ENCODE assay signal across 8 mouse cellular contexts in the genomic region with DNA sequence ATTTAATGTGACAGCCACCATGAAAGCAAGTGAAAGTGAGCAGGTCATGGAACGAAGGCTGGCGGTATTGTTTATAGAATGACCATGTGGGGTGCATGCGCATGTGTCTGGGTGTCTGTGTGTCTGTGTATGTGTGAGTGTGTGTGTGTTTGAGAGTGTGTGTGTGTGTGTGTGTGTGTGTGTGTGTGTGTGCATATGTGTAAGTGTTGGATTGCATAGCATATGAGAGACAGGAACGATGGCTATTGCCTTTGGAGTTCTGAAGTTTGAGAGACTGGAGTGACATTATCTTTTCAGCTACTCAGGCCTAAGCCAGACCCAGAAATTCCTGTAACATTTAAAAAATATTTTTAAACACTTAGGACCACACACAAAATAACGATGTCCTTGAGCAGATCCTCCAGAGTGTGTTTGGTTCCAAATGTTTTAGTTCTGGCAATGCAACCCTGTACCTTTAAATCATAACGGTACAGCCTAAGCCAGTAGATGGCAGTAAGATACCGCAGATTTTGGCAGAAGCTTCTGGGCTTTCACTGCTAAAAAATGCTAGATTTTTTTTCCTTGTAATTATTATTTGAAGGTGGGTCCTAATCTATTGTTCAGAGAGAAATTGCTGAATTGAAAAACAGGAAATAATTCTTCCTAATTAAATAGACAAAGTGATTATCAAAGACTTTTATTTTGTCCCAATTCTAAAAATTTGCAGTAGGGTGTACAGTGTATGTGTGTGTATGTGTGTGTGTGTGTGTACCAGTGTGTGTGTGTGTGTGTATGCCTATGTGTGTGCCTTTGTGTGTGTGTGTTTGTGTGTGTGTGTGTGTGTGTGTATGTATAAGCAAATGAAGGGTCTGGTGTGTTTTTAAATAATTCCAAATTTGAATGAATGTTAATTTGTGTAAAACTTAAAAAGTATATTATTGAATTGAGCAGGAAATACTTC.
DNase-seq lines count a peak whose midpoint lies in the region; ATAC-seq and TF ChIP-seq lines count a peak whose summit lies in the region.

No protein-coding gene starts in this region.

- no peaks in the 10 kb centered on the region for H3K9me3 ChIP-seq in forebrain, embryonic 12.5 days
- no peaks in the 10 kb centered on the region for H3K9me3 ChIP-seq in lung, postnatal 0 days (ENCODE audit: low read length)
- no peaks in the 10 kb centered on the region for H3K9me3 ChIP-seq in stomach, embryonic 14.5 days (ENCODE audit: control insufficient read depth, low read depth, low read length)
- no peaks in the 10 kb centered on the region for H3K9me3 ChIP-seq in heart, embryonic 12.5 days (replicated peaks)

- H3K36me3 ChIP-seq in forebrain, embryonic 12.5 days (replicated peaks), result no peaks in the 10 kb centered on the region
- H3K36me3 ChIP-seq in lung, postnatal 0 days (ENCODE audit: insufficient read depth, low read length), result no peaks in the 10 kb centered on the region
- no peaks in the 10 kb centered on the region for H3K36me3 ChIP-seq in stomach, embryonic 14.5 days (ENCODE audit: control insufficient read depth, insufficient read depth, low read length)
- no peaks in the 10 kb centered on the region for H3K36me3 ChIP-seq in heart, embryonic 12.5 days

- H3K4me3 ChIP-seq in forebrain, embryonic 12.5 days (replicated peaks), result no peak overlapping the region
- no peak overlapping the region for H3K4me3 ChIP-seq in lung, postnatal 0 days (ENCODE audit: low read depth, low read length)
- no peak overlapping the region for H3K4me3 ChIP-seq in stomach, embryonic 14.5 days (ENCODE audit: low read depth, low read length)
- H3K4me3 ChIP-seq in heart, embryonic 12.5 days, result no peak overlapping the region

- WGBS in forebrain, embryonic 12.5 days, result 59% methylated on average over 7 of the region's 7 CpGs
- WGBS in lung, postnatal 0 days, result 44% methylated on average over 7 of the region's 7 CpGs
- WGBS in stomach, embryonic 14.5 days, result 47% methylated on average over 7 of the region's 7 CpGs
- WGBS in heart, embryonic 12.5 days, result 61% methylated on average over 7 of the region's 7 CpGs

- no peak overlapping the region for H3K4me2 ChIP-seq in forebrain, embryonic 12.5 days
- no peak overlapping the region for H3K4me2 ChIP-seq in lung, postnatal 0 days (replicated peaks; ENCODE audit: low read depth, low read length)
- H3K4me2 ChIP-seq in stomach, embryonic 14.5 days (replicated peaks; ENCODE audit: low read depth, low read length), result no peak overlapping the region
- H3K4me2 ChIP-seq in heart, embryonic 12.5 days, result no peak overlapping the region

- peaks cover 31% of the 10 kb centered on the region for H3K4me1 ChIP-seq in forebrain, embryonic 12.5 days
- H3K4me1 ChIP-seq in lung, postnatal 0 days (ENCODE audit: insufficient read depth, low read depth, low read length), result no peaks in the 10 kb centered on the region
- H3K4me1 ChIP-seq in stomach, embryonic 14.5 days (ENCODE audit: control insufficient read depth, insufficient read depth, low read length), result peaks cover 4% of the 10 kb centered on the region; the same call in 1 of the 2 replicates
- no peaks in the 10 kb centered on the region for H3K4me1 ChIP-seq in heart, embryonic 12.5 days (replicated peaks)

- TF ChIP-seq EP300 in lung, postnatal 0 days (IDR thresholded peaks at IDR 0.05), result peak; percentile 42; the same call in 1 of the 2 replicates

- peak overlapping the region; percentile 69; the same call in 1 of the 2 replicates for H3K27ac ChIP-seq in forebrain, embryonic 12.5 days
- no peak overlapping the region for H3K27ac ChIP-seq in lung, postnatal 0 days (ENCODE audit: low read length)
- H3K27ac ChIP-seq in stomach, embryonic 14.5 days (ENCODE audit: low read length), result no peak overlapping the region
- H3K27ac ChIP-seq in heart, embryonic 12.5 days (ENCODE audit: poor library complexity, severe bottlenecking), result no peak overlapping the region

- H3K27me3 ChIP-seq in forebrain, embryonic 12.5 days, result 0 out of 2 replicates have a peak, but pooled peaks cover 3% of the 10 kb centered on the region
- H3K27me3 ChIP-seq in lung, postnatal 0 days (replicated peaks; ENCODE audit: insufficient read depth, low read length), result no peaks in the 10 kb centered on the region
- no peaks in the 10 kb centered on the region for H3K27me3 ChIP-seq in stomach, embryonic 14.5 days (ENCODE audit: control insufficient read depth, insufficient read depth, low read length)
- H3K27me3 ChIP-seq in heart, embryonic 12.5 days (replicated peaks), result no peaks in the 10 kb centered on the region

- TF ChIP-seq CTCF in lung, postnatal 0 days (IDR thresholded peaks at IDR 0.05), result peak; percentile 74

- peak; percentile 63 for ATAC-seq in forebrain, embryonic 12.5 days (ENCODE audit: low FRiP score)
- ATAC-seq in lung, postnatal 0 days, result peak; percentile 57
- ATAC-seq in stomach, embryonic 14.5 days (ENCODE audit: insufficient number of reproducible peaks, insufficient read depth, low FRiP score, low read depth), result 0 out of 2 replicates have a peak, but pooled peaks have one; percentile 18
- ATAC-seq in heart, embryonic 12.5 days (ENCODE audit: insufficient number of reproducible peaks, low FRiP score), result no peak

- intact Hi-C loops in heart, postnatal 25 days (cut with DNase I), result no loop called here

- DNase-seq in heart, postnatal 4 days, result peak; percentile 18
- DNase-seq in heart, postnatal 25 days (ENCODE audit: low spot score), result no peak
- DNase-seq in R1 (ENCODE audit: low read depth, low spot score), result peak; percentile 14
- DNase-seq in kidney, postnatal 10 days, result peak; percentile 72
- peak; percentile 74 for DNase-seq in lung, postnatal 0 days (ENCODE audit: low spot score)

- H3K9ac ChIP-seq in forebrain, embryonic 12.5 days, result no peak overlapping the region
- no peak overlapping the region for H3K9ac ChIP-seq in lung, postnatal 0 days (replicated peaks; ENCODE audit: low read depth)
- H3K9ac ChIP-seq in stomach, embryonic 14.5 days (replicated peaks; ENCODE audit: low read depth, low read length), result no peak overlapping the region
- H3K9ac ChIP-seq in heart, embryonic 12.5 days, result no peak overlapping the region
